Mouse (Mus musculus) erythroblast, embryonic 14.5 days (primary cell): ENCODE results near the gene Dpyd. TPM values are rescaled to one million over a fixed set of nuclear protein-coding genes. Genes with fewer than 3 reads are reported as not detected.

Experiments
- H3K27me3 ChIP-seq: 2 replicates; pipeline ENCODE4 v1.6.1; 2012; ENCODE audit warnings: inconsistent platforms; ENCODE audit not compliant: control insufficient read depth
- H3K36me3 ChIP-seq: 2 replicates; pipeline ENCODE4 v1.6.1; 2012; ENCODE audit warnings: mild to moderate bottlenecking, inconsistent platforms; ENCODE audit not compliant: control insufficient read depth
- H3K4me1 ChIP-seq: 2 replicates; pipeline ENCODE4 v1.6.1; 2012; ENCODE audit warnings: inconsistent platforms; ENCODE audit not compliant: control insufficient read depth
- H3K4me3 ChIP-seq: replicated peaks from 2 replicates; pipeline ENCODE3; 2012; ENCODE audit warnings: moderate library complexity, mild to moderate bottlenecking, inconsistent platforms
- H3K9me3 ChIP-seq: 2 replicates; pipeline ENCODE4 v1.6.1; 2012; ENCODE audit warnings: low read length, inconsistent platforms, mixed read lengths; ENCODE audit not compliant: control insufficient read depth
- GATA1 ChIP-seq: IDR thresholded peaks from 2 replicates; pipeline ENCODE4 v1.6.1; 2012; ENCODE audit warnings: low read length, inconsistent platforms, mixed read lengths
- TAL1 ChIP-seq: IDR thresholded peaks from 3 replicates; pipeline ENCODE4 v1.6.1; 2012; ENCODE audit warnings: low read length, inconsistent platforms, mixed read lengths
- polyA plus RNA-seq: library from polyadenylated mRNA; stranded (reverse); fragments of >175 nt; gene quantifications from 2 replicates; pipeline ENCODE4 v1.2.3, GENCODE M21; 2012

Dpyd gene
- polyA plus RNA-seq, 1 experiment: not detected

DNA sequence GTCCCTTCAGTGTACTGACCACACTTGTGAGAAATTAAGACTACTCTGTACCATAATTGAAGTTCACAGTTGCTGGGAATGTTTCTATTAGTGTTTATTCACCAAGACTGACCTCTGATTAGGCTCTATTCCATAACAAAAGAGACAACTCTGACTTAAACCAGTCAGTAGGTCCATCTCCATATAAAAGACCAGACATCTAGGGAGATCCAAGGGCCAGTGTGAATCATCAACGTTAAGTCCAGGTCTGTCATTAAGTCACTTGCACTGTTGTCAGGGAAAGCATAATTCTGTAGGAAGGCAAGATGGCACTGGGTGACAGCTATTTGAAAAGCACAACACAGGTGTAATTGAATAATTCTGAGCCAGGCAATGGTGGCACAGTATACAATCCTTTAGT lies 566.1 kb downstream of the Dpyd start:
- Histone ChIP-seq H3K36me3 (no peaks in the 10 kb centered on the region), H3K9me3 (peaks cover 13% of the 10 kb centered on the region), H3K4me3 (no peak overlapping the region), H3K4me1 (no peaks in the 10 kb centered on the region), H3K27me3 (no peaks in the 10 kb centered on the region)
- TF ChIP-seq GATA1 (no peak), TAL1 (no peak)

DNA sequence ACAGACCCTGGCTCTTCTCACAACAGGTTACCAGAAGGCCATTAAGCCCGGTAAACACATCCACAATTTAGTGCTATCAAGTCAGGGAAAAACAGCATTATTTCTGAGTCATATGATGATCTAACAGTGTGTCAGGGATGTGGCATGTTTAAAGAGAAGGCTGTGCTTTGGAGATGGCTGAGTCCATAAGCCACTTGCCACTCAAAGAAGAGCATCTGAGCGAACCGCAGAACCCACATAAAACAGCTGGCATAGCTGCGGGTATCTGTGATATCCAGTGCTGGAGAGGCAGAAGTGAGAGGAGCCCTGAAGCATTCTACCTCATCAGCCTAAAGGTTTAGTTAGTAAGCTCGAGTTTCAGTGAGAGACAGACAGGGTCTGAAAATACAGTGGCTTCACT lies 581.1 kb downstream of the Dpyd start:
- no peak overlapping the region for H3K4me3 ChIP-seq

DNA sequence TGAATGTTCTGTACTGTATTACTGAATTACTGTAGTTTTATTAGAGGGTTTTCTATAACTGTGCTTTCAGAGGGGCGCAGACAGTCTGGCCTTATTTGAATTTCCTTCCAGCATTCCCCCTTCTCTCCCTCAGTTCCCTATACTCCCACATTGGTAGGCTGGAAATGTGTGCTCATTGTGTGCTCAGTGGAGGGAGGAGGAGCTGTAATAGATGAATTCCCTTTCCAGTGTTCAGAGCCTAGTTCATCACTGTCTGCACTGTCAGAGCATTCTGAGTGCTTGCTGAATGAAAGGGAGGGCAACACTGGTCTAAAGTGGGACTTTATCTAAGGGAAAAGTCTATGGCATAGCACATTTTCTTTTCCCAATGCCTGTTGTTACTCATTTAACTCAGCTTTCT lies 582.9 kb downstream of the Dpyd start:
- TF ChIP-seq TAL1 (no peak), GATA1 (no peak)
- no peaks in the 10 kb centered on the region; the same call in 1 of the 2 replicates for H3K27me3 ChIP-seq

More for the DNA sequence above, 581.1 kb downstream of the Dpyd start:
- no peak for TF ChIP-seq TAL1
- no peak for TF ChIP-seq GATA1
- Histone ChIP-seq H3K27me3 (no peaks in the 10 kb centered on the region; the same call in 1 of the 2 replicates), H3K4me1 (no peaks in the 10 kb centered on the region), H3K36me3 (no peaks in the 10 kb centered on the region), H3K9me3 (peaks cover 28% of the 10 kb centered on the region)

GRCm38 (mm10) chr3:119154604-119155444 lies 592.9 kb downstream of the Dpyd start:
- Histone ChIP-seq H3K36me3 (no peaks in the 10 kb centered on the region), H3K27me3 (no peaks in the 10 kb centered on the region), H3K4me1 (no peaks in the 10 kb centered on the region), H3K9me3 (peaks cover 3% of the 10 kb centered on the region; the same call in 1 of the 2 replicates), H3K4me3 (no peak overlapping the region)
- TF ChIP-seq GATA1: no peak
- TF ChIP-seq TAL1: no peak

More for the DNA sequence above, 582.9 kb downstream of the Dpyd start:
- Histone ChIP-seq H3K36me3 (no peaks in the 10 kb centered on the region), H3K4me3 (no peak overlapping the region), H3K9me3 (peaks cover 38% of the 10 kb centered on the region), H3K4me1 (no peaks in the 10 kb centered on the region)

- Histone ChIP-seq H3K4me3 (no peak overlapping the region), H3K36me3 (no peaks in the 10 kb centered on the region), H3K4me1 (no peaks in the 10 kb centered on the region), H3K27me3 (no peaks in the 10 kb centered on the region), H3K9me3 (peaks cover 3% of the 10 kb centered on the region; the same call in 1 of the 2 replicates)
- TF ChIP-seq GATA1 (no peak), TAL1 (no peak)
These were observed 596.7 kb downstream of the Dpyd start for GRCm38 (mm10) chr3:119158670-119159069.

DNA sequence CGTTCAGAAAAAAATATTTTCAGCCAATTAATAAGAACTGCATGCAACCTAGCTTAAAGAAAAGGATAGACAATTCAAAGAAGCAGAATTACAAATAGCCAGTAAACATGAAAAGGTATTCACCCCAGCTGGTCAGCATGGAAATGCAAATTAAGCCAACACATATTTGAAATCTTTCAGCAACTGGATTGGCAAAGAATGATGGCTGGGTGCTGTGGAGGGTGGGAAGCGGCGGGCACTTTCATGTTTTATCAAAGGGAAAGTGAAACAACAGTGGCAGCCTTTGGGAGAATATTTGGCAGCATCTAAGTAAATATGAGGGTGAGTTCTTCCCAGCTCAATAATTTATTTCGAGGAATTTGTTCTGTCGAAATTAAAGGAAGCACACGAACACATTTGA lies 603.8 kb downstream of the Dpyd start:
- Histone ChIP-seq H3K4me1 (no peaks in the 10 kb centered on the region), H3K27me3 (no peaks in the 10 kb centered on the region), H3K4me3 (no peak overlapping the region), H3K9me3 (no peaks in the 10 kb centered on the region), H3K36me3 (no peaks in the 10 kb centered on the region)
- no peak for TF ChIP-seq TAL1

- Histone ChIP-seq H3K36me3 (no peaks in the 10 kb centered on the region), H3K27me3 (no peaks in the 10 kb centered on the region), H3K4me3 (no peak overlapping the region), H3K4me1 (no peaks in the 10 kb centered on the region), H3K9me3 (peaks cover 2% of the 10 kb centered on the region; the same call in 1 of the 2 replicates)
- TF ChIP-seq TAL1 (no peak), GATA1 (no peak)
These were observed 606.2 kb downstream of the Dpyd start for GRCm38 (mm10) chr3:119168166-119168565.

DNA sequence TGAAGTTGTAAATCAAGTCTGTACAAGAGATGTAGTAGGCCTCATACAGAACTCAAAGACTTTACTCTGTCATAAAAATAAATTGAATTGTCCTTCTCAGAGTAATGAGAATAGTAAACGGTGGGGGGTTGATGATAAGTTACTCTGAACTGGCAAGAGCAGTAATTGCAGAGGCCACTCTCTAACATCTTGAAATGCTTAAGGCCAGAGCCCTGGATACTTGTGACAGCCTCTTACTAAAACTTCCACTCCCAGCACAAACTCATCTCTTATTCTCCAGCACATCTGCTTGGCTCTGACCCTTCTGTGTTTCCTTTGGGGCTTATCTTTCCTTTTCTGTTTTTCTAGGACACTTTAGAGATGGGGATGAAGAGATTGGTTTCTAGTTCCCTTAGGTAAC lies 606.7 kb downstream of the Dpyd start:
- no peak overlapping the region for H3K4me3 ChIP-seq
- H3K27me3 ChIP-seq: no peaks in the 10 kb centered on the region
- TF ChIP-seq TAL1: no peak
- no peak for TF ChIP-seq GATA1
- H3K36me3 ChIP-seq: no peaks in the 10 kb centered on the region
- peaks cover 2% of the 10 kb centered on the region; the same call in 1 of the 2 replicates for H3K9me3 ChIP-seq
- no peaks in the 10 kb centered on the region for H3K4me1 ChIP-seq

GRCm38 (mm10) chr3:119183261-119183660 lies 621.3 kb downstream of the Dpyd start:
- H3K27me3 ChIP-seq: no peaks in the 10 kb centered on the region
- no peak overlapping the region for H3K4me3 ChIP-seq
- no peak for TF ChIP-seq GATA1
- H3K9me3 ChIP-seq: no peaks in the 10 kb centered on the region; the same call in 1 of the 2 replicates
- H3K36me3 ChIP-seq: no peaks in the 10 kb centered on the region
- no peaks in the 10 kb centered on the region for H3K4me1 ChIP-seq

DNA sequence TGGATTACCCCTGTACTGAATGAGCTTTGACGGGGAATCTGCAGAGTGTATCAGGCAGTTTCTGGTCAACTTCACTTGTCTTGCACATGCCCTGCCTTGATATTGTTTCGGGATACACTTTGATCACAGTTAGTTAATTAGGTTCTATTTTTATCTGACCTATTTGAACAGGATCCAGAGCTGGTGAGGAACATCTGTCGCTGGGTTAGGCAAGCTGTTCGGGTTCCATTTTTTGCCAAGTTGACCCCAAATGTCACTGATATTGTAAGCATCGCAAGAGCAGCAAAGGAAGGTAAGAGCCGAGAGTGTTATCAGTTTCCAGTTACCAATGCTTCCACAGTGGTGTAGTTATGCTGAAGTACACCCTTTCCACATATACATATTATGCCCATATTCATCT lies 632.1 kb downstream of the Dpyd start:
- Histone ChIP-seq H3K36me3 (no peaks in the 10 kb centered on the region), H3K4me3 (no peak overlapping the region), H3K4me1 (no peaks in the 10 kb centered on the region), H3K9me3 (peaks cover 2% of the 10 kb centered on the region; the same call in 1 of the 2 replicates), H3K27me3 (no peaks in the 10 kb centered on the region)
- TF ChIP-seq TAL1 (no peak), GATA1 (no peak)
